Mouse (Mus musculus) ES-E14 (cell line): ENCODE measurements at regions not wholly inside any gene's neighbourhood (a gene's known extent, or its start where the extent isn't known, plus 50 kb on each side); places are given as distances from the start of the nearest gene placed in this dataset.

Source experiments
- CHD2 ChIP-seq: IDR thresholded peaks from 2 replicates; pipeline ENCODE4 v1.6.1; 2014; ENCODE audit warnings: mild to moderate bottlenecking, low read depth, low read length, inconsistent platforms
- HCFC1 ChIP-seq: IDR thresholded peaks from 2 replicates; pipeline ENCODE4 v1.6.1; 2012; ENCODE audit warnings: low read length, inconsistent platforms, borderline replicate concordance; ENCODE audit not compliant: insufficient read depth

GRCm38 (mm10) chr11:82564181-82564580 is 175.5 kb downstream of the Tmem132e start:
- TF ChIP-seq CHD2 (no peak), HCFC1 (no peak)
